Comparison of ENCODE assay signal across 12 mouse cellular contexts in genomic region chr4:103875564-103875963, GRCm38 (mm10).
A peak's percentile ranks its signal among the peaks of the same experiment; 100 is the strongest.
DNase-seq lines count a peak whose midpoint lies in the region; ATAC-seq and TF ChIP-seq lines count a peak whose summit lies in the region.
"Had no signal": no experiment of that assay in that cellular context is flagged by ENCODE, and none has a peak within 500 bp of the region (broad histone marks: within the 10 kb centered on the region; RNA-seq: fewer than 3 reads in every experiment).

No protein-coding gene starts in this region.

- TF ChIP-seq POLR2A in limb, embryonic 14.5 days (IDR thresholded peaks at IDR 0.05; ENCODE audit: borderline replicate concordance, extremely low read depth, insufficient read depth, insufficient read length) = no peak

- H3K4me3 ChIP-seq in forebrain, embryonic 10.5 days = no peak overlapping the region
- H3K4me3 ChIP-seq in forebrain, embryonic 16.5 days (replicated peaks; ENCODE audit: low read length) = no peak overlapping the region
- H3K4me3 ChIP-seq in lung, postnatal 0 days (ENCODE audit: low read depth, low read length) = no peak overlapping the region
- no peak overlapping the region for H3K4me3 ChIP-seq in limb, embryonic 14.5 days (replicated peaks; ENCODE audit: low read length)
- H3K4me3 ChIP-seq: hindbrain, embryonic 12.5 days; neural tube, embryonic 12.5 days had no signal

- no peaks in the 10 kb centered on the region for H3K9me3 ChIP-seq in forebrain, embryonic 10.5 days
- no peaks in the 10 kb centered on the region for H3K9me3 ChIP-seq in forebrain, embryonic 16.5 days (ENCODE audit: control insufficient read depth, low read length)
- no peaks in the 10 kb centered on the region for H3K9me3 ChIP-seq in lung, postnatal 0 days (ENCODE audit: low read length)
- H3K9me3 ChIP-seq in limb, embryonic 14.5 days (ENCODE audit: control insufficient read depth, low read length) = no peaks in the 10 kb centered on the region
- H3K9me3 ChIP-seq: hindbrain, embryonic 12.5 days; neural tube, embryonic 12.5 days had no signal

- no peak for TF ChIP-seq CTCF in lung, postnatal 0 days (IDR thresholded peaks at IDR 0.05)

- 34% methylated on average over 3 of the region's 3 CpGs for WGBS in forebrain, embryonic 10.5 days
- 41% methylated on average over 3 of the region's 3 CpGs for WGBS in forebrain, embryonic 16.5 days
- WGBS in lung, postnatal 0 days = 16% methylated on average over 3 of the region's 3 CpGs
- WGBS in limb, embryonic 14.5 days = 20% methylated on average over 3 of the region's 3 CpGs

- no peaks in the 10 kb centered on the region for H3K36me3 ChIP-seq in forebrain, embryonic 10.5 days (replicated peaks)
- H3K36me3 ChIP-seq in forebrain, embryonic 16.5 days (ENCODE audit: control insufficient read depth, insufficient read depth) = no peaks in the 10 kb centered on the region
- no peaks in the 10 kb centered on the region for H3K36me3 ChIP-seq in lung, postnatal 0 days (ENCODE audit: insufficient read depth, low read length)
- H3K36me3 ChIP-seq in limb, embryonic 14.5 days (ENCODE audit: control insufficient read depth, insufficient read depth, low read length) = no peaks in the 10 kb centered on the region
- H3K36me3 ChIP-seq: hindbrain, embryonic 12.5 days; neural tube, embryonic 12.5 days had no signal

- no peak for ATAC-seq in forebrain, embryonic 16.5 days
- no peak for ATAC-seq in lung, postnatal 0 days
- ATAC-seq in limb, embryonic 14.5 days (ENCODE audit: low FRiP score, low read depth) = no peak
- ATAC-seq in inflammation-experienced regulatory T-cells, adult 6 months = no peak

- no peaks in the 10 kb centered on the region for H3K27me3 ChIP-seq in forebrain, embryonic 10.5 days (ENCODE audit: poor library complexity, severe bottlenecking)
- H3K27me3 ChIP-seq in forebrain, embryonic 16.5 days (replicated peaks; ENCODE audit: control insufficient read depth, insufficient read depth, low read length) = no peaks in the 10 kb centered on the region
- H3K27me3 ChIP-seq in lung, postnatal 0 days (replicated peaks; ENCODE audit: insufficient read depth, low read length) = no peaks in the 10 kb centered on the region
- no peaks in the 10 kb centered on the region for H3K27me3 ChIP-seq in limb, embryonic 14.5 days (ENCODE audit: control insufficient read depth, insufficient read depth, low read length)
- H3K27me3 ChIP-seq: hindbrain, embryonic 12.5 days; neural tube, embryonic 12.5 days had no signal

- peaks cover 6% of the 10 kb centered on the region; the same call in 1 of the 2 replicates for H3K4me1 ChIP-seq in forebrain, embryonic 10.5 days
- peaks cover 8% of the 10 kb centered on the region for H3K4me1 ChIP-seq in forebrain, embryonic 16.5 days (replicated peaks; ENCODE audit: control insufficient read depth, insufficient read depth, low read length)
- no peaks in the 10 kb centered on the region for H3K4me1 ChIP-seq in lung, postnatal 0 days (ENCODE audit: insufficient read depth, low read depth, low read length)
- no peaks in the 10 kb centered on the region for H3K4me1 ChIP-seq in limb, embryonic 14.5 days (ENCODE audit: control insufficient read depth, insufficient read depth, low read length)
- H3K4me1 ChIP-seq: hindbrain, embryonic 12.5 days; neural tube, embryonic 12.5 days had no signal

- TF ChIP-seq EP300 in lung, postnatal 0 days (IDR thresholded peaks at IDR 0.05) = no peak

- no peak overlapping the region for H3K4me2 ChIP-seq in forebrain, embryonic 16.5 days (ENCODE audit: low read length)
- H3K4me2 ChIP-seq in lung, postnatal 0 days (replicated peaks; ENCODE audit: low read depth, low read length) = no peak overlapping the region
- H3K4me2 ChIP-seq in limb, embryonic 14.5 days (replicated peaks; ENCODE audit: low read depth, low read length, severe bottlenecking) = no peak overlapping the region
- H3K4me2 ChIP-seq: hindbrain, embryonic 12.5 days; neural tube, embryonic 12.5 days had no signal

- H3K9ac ChIP-seq in forebrain, embryonic 16.5 days (replicated peaks; ENCODE audit: low read depth, low read length) = no peak overlapping the region
- no peak overlapping the region for H3K9ac ChIP-seq in lung, postnatal 0 days (replicated peaks; ENCODE audit: low read depth)
- no peak overlapping the region for H3K9ac ChIP-seq in limb, embryonic 14.5 days (ENCODE audit: low read depth, low read length, severe bottlenecking)
- H3K9ac ChIP-seq: hindbrain, embryonic 12.5 days; neural tube, embryonic 12.5 days had no signal

- DNase-seq in forebrain, embryonic 10.5 days (ENCODE audit: extremely low spot score, low spot score) = peak; percentile 15
- DNase-seq in lung, postnatal 0 days (ENCODE audit: low spot score) = peak; percentile 54
- no peak for DNase-seq in lung, postnatal 36 days
- peak; percentile 10 for DNase-seq in adrenal gland, postnatal 25 days
- peak; percentile 75 for DNase-seq in limb, embryonic 14.5 days (ENCODE audit: low spot score)
- DNase-seq in cerebellum, postnatal 14 days = no peak
- DNase-seq: B cell, adult 2 months; cerebellum, postnatal 10 days had no signal

- no peak overlapping the region for H3K27ac ChIP-seq in forebrain, embryonic 10.5 days
- H3K27ac ChIP-seq in forebrain, embryonic 16.5 days (ENCODE audit: low read length) = no peak overlapping the region
- H3K27ac ChIP-seq in lung, postnatal 0 days (ENCODE audit: low read length) = no peak overlapping the region
- no peak overlapping the region for H3K27ac ChIP-seq in limb, embryonic 14.5 days (replicated peaks; ENCODE audit: low read depth, low read length)
- H3K27ac ChIP-seq: hindbrain, embryonic 12.5 days; neural tube, embryonic 12.5 days had no signal

Comparison
In these comparisons a context has a peak if more than half of its experiments do, and no peak if none do; other contexts are left out.
1. DNase-seq: peak in forebrain, embryonic 10.5 days (single experiment), lung, postnatal 0 days (single experiment), adrenal gland, postnatal 25 days (single experiment) and limb, embryonic 14.5 days (single experiment); none in lung, postnatal 36 days (single experiment) and cerebellum, postnatal 14 days (0 of 2).